Mouse (Mus musculus): ENCODE data around the gene Gm14296. TPM values are rescaled to one million over a fixed set of nuclear protein-coding genes. Genes with fewer than 3 reads are reported as not detected.
"Not testable (repeated sequence)": the region's sequence is repeated elsewhere in the genome, so short reads cannot be mapped to it uniquely, and the experiment has no call there.

Gm14296 gene
- 13.7 TPM in 2 replicates for polyA plus RNA-seq (2015; fragmentation: Nextera tagmentation; extraction: Ambion mirVana)

DNA sequence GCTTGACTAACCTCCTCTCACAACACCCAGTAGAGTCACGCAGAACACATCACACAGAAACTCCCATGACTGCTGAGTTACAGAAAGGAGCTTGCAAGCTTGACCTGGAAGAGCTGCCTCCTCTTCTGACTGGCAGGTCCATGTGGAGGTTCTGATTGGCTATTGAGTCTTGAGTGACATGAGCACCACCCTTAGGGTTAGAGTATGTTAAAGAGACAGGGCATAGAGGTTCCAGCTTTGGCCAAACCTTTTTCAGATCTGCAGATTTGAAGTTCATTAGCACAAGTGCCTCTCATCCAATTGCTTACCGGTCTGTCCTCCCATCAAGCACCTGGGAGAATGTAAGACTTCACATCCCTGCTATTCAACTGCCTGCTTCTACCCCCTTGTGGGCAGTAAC lies at the start of gene Gm14296:
TSS of gene Gm14296 (minus strand) at position 101 of the 400 bp plus-strand sequence.
- H3K9ac ChIP-seq (ENCODE audit: low read depth, low read length); H3K27me3 ChIP-seq (replicated peaks; ENCODE audit: control insufficient read depth, insufficient read depth, low read length); H3K4me3 ChIP-seq (ENCODE audit: low read length); H3K4me1 ChIP-seq (ENCODE audit: control insufficient read depth, insufficient read depth, low read depth, low read length); H3K4me2 ChIP-seq (ENCODE audit: low read length); ATAC-seq; H3K9me3 ChIP-seq (ENCODE audit: control insufficient read depth, low read length); H3K36me3 ChIP-seq (ENCODE audit: control insufficient read depth, insufficient read depth, low read length); H3K27ac ChIP-seq (ENCODE audit: low read depth, low read length): not testable (repeated sequence)
- no CpG with 5 or more reads among the region's 2 CpGs for WGBS

DNA sequence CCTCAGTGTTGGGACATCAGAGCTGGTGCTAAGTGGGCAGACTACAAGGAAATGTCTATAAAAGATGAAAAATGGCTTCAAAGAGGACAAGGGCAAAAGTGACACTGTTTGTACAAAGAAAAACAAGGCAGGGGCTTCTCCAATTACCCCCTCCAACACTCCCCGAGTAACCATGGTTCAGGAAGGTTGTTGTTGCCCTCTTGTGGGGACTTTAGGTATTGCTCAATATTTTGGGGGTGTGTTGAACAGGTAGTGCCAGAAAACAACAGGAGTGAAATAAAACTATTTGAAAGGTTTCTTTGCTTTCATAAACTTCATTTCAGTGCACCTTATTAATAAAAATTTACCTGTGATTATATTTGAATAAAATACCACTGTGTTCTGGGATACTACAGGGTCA lies 22.1 kb downstream of the Gm14296 start:
- not testable (repeated sequence) for H3K27me3 ChIP-seq (replicated peaks; ENCODE audit: control insufficient read depth, insufficient read depth, low read length); H3K4me1 ChIP-seq (ENCODE audit: control insufficient read depth, insufficient read depth, low read depth, low read length); H3K4me2 ChIP-seq (ENCODE audit: low read length); H3K9ac ChIP-seq (ENCODE audit: low read depth, low read length); H3K27ac ChIP-seq (ENCODE audit: low read depth, low read length); ATAC-seq; H3K36me3 ChIP-seq (ENCODE audit: control insufficient read depth, insufficient read depth, low read length); H3K9me3 ChIP-seq (ENCODE audit: control insufficient read depth, low read length); H3K4me3 ChIP-seq (ENCODE audit: low read length)
- no CpG with 5 or more reads among the region's 1 CpGs for WGBS

Other genes starting within 250 kb of the Gm14296 start
- gene Gm14305, start 219.5 kb downstream of the Gm14296 start, polyA plus RNA-seq (2015; fragmentation: Nextera tagmentation; extraction: Ambion mirVana) = 45.4 and 45.5 TPM in 2 replicates
- 8.8 and 13.6 TPM in 2 replicates for gene Gm14295, start 129.2 kb downstream of the Gm14296 start, polyA plus RNA-seq (2015; fragmentation: Nextera tagmentation; extraction: Ambion mirVana)
- gene Gm14408, start 96.7 kb downstream of the Gm14296 start, polyA plus RNA-seq (2015; fragmentation: Nextera tagmentation; extraction: Ambion mirVana) = not detected in 2 replicates
- 8.7 and 9.6 TPM in 2 replicates for gene Gm14419, start 73.1 kb upstream of the Gm14296 start, polyA plus RNA-seq (2015; fragmentation: Nextera tagmentation; extraction: Ambion mirVana)
- gene Gm14401, start 146.5 kb upstream of the Gm14296 start, polyA plus RNA-seq (2015; fragmentation: Nextera tagmentation; extraction: Ambion mirVana) = 0.18 TPM in 1 of 2 replicates, not detected in the other